Mouse (Mus musculus): ENCODE results near the gene Kank1.

Gene Kank1

DNA sequence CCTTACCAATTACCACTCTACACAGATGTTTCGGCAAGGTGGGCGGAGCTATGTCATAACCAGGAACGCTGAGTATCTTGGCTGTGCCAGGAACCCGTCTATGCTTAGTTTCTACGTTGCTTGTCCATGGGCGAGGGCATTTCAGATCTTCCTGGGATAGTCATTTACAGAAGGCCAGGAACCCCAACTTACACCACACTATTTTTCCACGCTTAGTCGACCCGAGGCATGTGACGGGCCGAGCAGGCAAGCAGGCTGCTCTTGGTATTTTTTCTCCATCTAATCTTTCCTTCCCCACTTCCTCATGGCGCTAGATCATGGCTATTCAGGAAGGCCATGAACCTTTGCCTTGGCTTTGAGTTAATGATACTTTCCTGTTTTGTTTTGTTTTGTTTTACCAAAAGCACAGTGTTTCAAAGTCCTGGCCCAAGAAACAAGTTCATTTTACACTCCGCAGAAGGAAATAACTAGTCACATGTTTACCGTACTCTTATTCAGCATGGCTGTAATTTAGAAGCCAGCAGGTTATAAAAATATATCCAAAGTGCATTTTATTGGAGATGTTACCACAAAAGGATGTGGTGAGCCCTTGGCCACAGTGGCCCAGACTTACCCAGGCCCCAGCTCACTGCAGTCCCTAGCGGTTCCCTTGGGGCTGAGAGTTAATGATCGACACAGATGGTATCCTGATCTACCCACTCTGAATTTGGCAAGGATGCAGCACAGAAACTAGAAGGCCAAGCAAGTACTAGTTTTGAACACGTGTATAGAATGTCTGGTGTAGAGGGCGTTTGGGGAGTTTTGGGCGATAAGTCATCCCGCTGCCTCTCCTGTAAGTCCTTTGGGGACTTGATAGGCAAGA is 200.2 kb downstream of the Kank1 start:
- DNase-seq (ENCODE audit: low read depth, low spot score) = no peak

DNA sequence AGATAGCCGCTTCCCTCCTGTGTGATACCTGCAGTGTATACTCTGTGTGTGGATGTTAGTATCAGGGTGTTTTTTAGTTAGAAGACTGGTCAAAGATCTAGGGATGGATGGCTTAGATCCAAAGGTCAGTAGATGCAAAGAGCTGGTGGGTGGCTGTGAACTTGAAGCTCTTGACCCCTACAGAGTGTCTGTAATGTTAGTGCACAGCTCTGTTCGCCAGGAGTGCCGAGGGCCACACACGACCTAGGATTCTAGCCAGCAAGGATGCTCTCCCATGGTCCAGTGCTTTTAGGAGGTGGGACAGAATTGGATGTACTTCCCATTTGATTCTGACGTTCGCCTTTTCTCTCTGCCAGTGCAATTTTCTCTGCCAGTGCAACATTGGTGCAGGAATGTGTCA is 201.5 kb downstream of the Kank1 start:
- no peak for DNase-seq (ENCODE audit: low read depth, low spot score)

DNA sequence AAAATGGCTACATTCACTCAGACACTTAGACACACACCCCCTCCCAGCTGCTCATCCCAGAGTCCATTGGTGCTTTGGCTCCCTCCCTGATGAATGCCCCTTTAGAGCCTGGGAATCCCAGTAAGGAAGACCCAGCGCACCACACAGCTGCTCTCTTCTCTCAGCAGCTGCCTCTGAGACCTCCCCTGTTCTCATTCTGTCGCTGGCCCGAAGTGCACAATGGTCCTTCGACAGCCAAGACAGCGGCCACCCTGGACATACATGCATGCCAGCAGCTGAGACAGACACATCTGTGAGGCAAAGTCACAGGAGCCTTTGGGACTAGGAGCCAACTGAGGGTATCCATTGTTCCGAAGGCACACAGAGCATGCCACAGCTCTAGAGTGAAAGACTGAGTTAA is 203.0 kb downstream of the Kank1 start:
- DNase-seq (ENCODE audit: low read depth, low spot score) = no peak

DNA sequence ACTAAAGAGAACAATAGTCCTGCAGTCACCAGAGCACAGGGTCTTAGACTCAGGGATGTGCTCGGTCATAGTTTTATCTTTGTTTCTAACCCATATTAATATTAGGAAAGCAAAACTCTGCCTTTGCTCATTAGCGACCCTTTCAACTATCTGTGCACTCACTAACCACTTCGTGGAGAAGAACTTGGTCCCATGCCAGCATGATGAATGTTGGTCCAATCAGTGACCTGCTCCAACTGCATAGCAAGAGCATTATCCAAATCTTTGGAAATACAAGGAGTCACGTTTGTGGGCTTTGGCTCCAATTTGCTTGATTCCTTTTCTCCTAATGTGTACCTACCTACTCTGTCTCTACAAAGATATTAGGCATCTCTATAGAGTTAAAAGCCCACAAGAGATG is 204.0 kb downstream of the Kank1 start:
- no peak for DNase-seq (ENCODE audit: low read depth, low spot score)

DNA sequence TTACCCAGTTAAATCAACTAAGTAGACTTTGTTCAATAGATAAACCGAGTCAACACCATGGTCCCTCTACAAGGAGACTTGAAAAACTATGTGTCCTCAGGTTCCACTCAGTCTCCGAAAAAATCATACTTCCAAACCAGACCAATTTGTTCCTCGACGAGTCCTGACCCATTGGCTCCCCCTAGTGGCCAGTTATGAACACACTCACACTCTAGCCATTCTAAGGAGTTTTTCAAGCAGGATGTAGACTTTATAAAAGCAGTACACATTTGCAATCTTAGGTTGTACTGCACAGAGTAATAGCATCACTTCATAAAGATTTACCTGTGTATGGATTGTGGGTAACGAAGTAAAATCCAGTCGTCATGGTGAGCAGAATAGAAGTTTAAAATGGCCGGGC is 208.3 kb downstream of the Kank1 start:
- peak; percentile 73 for DNase-seq (ENCODE audit: low read depth, low spot score)

DNA sequence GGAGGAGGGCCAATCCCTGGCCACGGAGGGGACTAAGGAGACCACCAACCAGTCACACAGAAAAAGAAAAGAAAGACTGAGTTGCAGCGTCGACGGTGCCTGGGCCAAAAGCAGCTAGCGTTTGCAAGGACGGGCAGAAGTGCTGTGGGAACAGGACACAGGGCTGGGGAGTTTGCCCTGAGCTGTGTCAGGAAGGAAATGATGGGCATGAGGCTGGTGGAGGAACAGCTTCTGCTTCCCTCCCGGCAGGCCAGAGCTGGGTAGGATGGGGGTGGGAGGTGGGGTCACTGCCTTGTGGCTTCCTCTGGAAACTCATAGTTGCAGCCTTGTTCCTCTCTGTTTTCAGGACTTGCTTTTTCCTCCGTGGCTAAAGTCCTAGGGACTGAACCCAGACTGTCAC is 209.1 kb downstream of the Kank1 start:
- DNase-seq (ENCODE audit: low read depth, low spot score) = no peak

DNA sequence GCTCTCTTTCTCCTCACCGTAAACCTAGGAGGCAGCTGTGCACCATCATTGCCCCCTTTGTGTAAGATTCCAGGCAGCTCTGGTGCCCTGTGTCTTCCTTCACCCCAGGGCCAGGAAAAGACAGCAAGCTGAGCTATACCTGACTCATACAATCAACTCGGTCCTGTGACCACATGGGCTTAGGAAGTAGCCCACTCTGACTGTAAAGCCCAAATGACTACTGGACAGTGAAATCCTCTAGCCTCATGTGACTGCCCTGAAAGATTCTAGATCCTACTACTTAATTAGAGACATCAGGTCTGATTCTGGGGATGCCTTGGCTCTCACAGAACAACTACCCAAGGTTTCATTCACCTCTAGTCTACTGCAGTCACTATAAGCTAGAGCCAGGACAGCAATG is 209.9 kb downstream of the Kank1 start:
- DNase-seq (ENCODE audit: low read depth, low spot score) = no peak

DNA sequence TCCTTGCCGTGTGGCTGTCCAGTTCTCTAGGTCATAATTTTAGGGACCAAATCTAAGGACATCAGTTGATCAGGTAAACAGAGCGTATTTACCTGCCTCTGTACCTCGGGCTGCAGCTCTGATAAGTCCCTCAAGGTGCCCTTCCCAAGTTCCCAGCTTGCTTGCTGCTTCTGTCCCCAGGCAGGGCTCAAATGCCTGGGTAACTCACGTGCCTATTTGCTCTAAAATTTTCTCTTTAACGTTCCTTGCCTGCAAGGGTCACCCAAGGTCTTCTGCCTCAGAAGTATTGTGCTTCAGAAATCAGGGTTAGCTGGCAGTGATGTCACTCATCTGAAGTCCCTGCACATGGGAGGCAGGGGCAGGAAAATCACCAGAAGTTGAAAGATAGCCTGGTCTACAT is 210.6 kb downstream of the Kank1 start:
- no peak for DNase-seq (ENCODE audit: low read depth, low spot score)

DNA sequence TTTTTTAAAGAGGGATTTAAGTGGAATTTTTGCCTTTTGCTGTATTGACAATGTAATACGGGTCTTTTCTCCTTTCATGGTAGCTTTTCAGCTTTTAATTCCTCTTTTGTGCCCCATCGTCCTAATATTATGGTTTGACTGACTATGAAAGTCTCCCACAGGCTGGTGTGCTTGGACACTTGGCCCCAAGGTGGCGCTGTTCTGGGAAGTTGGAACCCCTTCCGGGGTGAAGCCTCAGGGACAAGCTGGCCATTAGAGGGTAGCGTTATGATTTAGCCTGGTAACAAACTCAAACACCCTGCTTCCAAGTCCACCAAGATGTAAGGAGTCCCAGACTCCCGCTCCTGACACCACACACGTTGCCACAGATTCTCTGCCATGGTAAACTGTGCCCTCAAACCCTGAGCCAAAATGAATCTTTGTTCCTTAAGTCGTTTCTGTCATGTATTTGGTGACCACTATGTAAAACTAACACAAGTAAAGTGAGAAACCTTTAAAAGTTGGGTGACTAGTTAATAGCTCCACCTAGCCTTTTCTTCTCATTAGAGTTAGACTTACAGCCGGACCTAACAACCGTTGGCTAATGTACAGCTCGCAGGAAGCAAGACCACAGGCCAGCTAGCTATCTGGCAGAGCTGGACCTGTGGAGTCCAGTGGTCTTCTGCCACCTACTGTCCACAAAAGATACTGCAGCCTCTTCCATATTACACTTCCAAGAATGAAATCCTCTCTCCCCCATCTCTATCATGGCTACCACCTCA is 214.3 kb downstream of the Kank1 start:
- peak; percentile 21 for DNase-seq (ENCODE audit: low read depth, low spot score)

DNA sequence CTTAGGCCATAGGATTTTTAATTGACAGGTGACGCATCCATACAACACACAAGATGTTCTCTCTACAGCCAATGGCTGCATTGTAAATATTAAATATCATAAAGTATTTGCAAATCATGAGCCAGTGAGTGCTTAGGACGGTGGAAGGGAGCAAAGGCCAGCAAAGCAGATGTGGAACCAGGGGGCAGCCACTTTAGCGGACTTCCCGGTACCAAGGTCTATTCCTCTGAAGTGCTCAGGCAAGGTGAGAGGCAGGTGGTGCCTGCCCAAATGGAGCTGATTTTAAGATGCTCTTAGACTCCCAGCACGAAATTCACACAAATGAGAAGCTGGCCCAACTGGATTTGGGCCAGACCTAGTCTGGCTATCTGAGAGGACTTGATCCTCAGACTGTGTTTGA is 216.4 kb downstream of the Kank1 start:
- no peak for DNase-seq (ENCODE audit: low read depth, low spot score)

DNA sequence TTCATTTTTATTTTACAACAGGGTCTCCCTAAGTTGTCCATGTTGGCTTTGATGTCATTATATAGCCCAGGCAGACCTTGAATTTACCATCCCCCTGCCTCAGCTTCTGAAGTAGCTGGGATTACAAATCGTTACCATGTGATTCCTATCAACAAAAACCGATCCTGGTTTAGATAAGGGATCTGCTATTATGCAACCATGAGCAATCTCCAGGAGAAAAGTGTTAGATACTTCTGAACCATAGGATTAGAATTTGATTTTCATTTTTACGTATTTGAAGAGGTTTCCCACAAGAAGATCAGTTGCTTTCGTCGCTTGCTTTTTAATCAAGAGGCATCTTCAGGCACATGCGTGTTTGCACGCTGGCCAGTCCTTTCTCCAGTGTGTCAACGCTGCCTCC is 224.0 kb downstream of the Kank1 start:
- DNase-seq (ENCODE audit: low read depth, low spot score) = no peak

DNA sequence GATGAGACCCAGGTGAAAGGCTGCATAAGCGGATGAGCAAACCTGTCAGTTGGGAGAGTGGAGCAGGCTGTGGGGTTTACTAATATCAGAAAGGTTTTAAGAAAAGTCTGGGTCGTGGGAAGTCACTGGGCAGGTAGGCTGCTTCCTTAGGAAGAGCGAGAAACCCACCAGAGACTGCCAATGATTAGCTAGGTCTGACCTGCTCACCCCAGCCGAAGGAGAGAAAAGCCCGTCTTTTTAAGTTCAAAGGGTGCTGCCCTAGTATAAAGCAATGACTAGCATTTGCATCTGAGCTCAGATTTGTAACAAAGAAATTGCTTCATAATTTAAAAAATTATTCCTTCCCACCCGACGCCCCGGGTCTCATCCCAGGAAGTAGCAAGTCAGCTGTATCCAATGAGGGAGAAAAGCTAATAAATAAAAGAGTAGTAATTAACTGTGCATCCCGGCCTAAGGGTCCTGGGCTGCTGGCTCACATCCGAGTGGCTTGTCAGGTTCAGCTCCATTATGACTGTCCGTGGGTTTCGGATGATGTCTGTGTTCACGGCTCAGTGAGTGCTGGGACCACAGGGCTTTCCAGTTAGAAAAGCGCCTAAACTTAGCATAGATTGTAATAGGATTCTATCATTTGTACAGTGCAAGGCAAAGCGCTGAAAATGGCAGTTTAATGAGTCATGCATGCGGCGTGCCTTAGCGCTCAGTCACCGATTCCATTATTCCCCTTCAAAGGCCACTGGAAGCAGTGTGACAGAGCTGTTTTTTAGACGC is 225.0 kb downstream of the Kank1 start:
- no peak for DNase-seq (ENCODE audit: low read depth, low spot score)

DNA sequence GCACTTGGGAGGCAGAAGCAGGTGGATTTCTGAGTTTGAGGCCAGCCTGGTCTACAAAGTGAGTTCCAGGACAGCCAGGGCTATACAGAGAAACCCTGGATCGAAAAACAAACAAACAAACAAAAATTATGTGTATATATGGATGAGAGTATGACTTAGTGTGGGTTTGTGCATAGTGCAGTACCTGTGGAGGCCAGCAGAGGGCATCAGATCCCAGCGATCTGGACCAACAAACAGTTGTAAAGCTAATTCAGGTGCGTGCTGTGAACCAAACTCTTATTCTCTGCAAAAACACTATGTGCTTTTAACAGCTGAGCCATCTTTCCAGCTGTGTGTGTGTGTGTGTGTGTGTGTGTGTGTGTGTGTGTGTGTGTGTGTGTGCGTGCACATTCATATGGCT is 239.0 kb downstream of the Kank1 start:
- DNase-seq (ENCODE audit: low read depth, low spot score) = peak; percentile 5

DNA sequence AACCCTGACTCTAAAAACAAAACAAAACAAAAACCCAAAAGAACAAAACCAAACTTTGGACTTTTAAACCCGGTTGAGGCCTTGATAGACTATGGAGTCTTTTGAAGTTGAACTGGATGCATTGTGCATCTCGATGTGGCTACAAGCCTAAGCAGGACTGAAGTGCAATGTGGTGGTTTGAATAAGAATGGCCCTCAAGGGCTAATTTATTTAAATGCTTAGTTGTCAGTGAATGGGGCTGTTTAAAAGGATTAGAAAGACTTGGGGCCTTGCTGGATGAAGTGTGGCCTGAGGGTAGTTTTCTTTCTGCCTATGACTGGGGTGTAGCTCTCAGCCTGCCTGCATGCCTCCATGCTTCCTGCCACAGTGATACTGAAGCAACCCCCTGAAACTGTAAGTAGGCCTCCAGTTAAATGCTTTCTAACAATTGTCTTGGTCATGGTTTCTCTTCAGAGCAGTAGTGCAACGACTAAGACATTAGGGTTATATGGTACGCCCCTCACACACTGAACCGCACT is 242.4 kb downstream of the Kank1 start:
- no peak for DNase-seq (ENCODE audit: low read depth, low spot score)

DNA sequence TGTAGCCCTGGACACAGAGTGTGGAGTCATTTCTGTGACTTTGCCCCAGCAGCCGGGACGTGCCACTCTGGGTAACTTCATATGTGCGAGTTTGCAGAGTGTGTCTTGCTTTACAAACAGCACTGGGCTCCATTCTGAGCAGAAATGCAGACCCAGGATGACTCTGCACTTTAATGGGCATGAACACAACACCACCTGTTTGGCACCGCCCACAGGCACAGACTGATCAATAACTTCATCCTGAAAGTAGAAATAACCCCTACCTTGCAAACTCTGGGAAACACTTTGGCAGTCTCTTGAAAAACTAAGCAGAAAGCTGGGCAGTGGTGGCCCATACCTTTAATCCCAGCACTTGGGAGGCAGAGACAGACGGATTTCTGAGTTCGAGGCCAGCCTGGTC is 244.0 kb downstream of the Kank1 start:
- DNase-seq (ENCODE audit: low read depth, low spot score) = no peak

Measured in CD4-positive, CD25-positive, alpha-beta regulatory T cell, adult 2 months (primary cell).